Mouse (Mus musculus): ENCODE results near the gene Ipo13.

The Ipo13 gene

DNA sequence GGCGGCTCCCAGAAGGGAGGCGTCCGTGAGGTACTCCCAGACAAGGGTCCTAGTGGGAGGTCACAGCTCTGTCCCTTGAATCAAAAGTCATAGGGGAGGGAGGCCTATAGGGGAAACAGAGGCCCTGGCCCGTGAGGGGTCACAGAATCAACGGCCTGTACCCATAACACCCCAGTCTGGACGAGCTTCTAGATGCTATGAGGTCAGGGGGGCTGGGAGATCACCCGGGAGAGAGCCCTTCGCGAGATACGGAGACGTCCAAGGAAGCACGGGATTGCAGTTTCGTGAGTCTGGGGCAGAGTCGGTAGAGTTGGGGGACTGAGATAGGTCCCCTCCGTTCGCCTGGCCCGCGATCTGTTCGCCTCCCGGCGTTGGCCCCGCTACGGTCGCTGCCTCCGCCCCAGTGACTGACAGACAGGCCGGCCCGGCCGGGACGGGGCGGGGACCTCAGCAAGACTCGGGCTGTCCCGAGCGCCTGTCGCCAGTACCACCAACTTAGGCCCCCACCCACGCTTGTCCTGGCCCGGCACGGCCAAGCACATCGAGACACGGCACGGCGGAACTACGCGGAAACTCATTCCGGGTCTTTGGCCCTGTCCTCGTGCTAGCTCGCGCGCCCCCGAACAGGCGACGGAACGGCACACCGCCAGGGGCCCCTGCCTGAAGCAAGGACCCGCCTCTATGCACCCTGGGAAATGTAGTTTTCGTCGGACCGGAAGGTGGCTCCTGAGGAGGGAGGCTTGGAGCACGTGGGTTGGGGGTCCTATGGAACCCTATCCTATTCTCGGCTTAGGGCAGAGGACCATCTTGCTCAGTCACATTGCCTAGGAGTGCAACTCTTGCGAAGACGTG lies at the start of gene Ipo13:
Gene Ipo13, minus strand, starts transcription at position 409 of the 852 bp plus-strand sequence.
- DNase-seq, result peak; percentile 92

DNA sequence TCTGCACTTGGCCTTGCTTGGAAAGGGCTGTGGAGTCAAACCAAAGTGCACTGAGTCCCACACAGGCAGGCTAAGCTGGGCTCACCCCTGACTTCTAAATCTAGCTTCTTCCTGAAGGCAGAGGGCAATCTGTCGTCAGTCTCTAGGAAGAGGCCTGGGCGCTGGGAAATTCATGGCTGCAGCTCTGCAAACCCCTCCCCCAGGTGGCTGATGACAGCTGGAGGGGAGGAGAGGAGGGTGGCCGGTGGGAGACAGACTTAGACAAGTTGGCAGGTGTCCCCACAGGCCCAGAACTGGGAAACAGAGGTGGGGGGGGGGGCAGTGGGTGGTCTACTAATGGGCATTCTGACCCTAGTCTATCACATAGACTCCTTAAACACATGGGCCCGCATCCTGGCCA lies 42.7 kb upstream of the Ipo13 start:
- no peak for DNase-seq

DNA sequence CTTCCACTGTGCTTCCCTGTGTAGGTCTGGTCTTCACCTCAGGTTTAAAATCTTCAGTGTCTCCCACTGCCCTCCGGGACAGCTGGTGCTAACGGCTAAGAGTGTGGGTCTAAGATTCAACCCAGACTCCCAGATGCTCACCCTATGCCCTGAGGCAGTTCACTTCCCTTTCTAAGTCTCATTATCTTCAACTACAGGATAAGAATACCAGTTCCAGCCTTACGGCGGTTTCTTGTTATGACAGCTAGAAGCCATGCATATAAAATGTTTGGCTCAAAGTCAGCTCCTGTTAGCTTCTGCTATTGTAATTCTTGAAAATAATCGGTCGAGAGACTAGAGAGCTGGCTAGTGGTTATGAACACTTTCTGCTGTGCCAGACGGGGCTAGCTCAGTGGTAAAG lies 32.7 kb upstream of the Ipo13 start:
- no peak for DNase-seq

DNA sequence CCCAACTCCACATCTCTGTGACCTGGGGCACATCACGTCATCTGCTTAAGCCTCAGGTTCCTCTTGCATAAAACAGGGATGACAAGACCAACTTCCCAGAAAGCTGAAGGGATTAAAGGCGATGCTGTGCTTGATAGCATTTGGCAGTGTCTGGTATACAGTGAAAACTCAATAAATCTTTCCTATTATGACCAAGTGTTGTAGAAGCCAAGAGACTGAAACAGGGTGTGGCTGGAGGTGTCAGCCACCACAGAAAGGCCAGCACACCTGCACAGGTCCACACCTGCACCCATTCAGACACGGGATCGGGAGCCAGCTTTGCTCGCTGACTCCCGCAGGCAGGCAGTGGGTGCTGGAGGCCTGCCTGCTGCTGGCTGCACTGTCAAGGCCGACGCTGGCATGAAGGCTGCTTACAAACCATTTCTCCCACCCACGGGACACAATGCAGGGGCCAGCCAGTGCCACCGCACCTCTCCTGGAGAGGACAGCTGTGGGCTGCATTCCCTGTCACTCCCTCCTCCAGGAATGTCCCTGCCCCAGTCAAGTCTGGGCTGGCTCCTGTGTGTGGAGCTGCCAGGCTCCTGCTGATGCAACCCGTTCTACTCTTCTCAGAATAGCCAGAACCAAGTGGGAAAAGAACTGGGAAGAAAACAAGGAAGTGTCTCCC lies 32.0 kb upstream of the Ipo13 start:
- peak; percentile 32 for DNase-seq

DNA sequence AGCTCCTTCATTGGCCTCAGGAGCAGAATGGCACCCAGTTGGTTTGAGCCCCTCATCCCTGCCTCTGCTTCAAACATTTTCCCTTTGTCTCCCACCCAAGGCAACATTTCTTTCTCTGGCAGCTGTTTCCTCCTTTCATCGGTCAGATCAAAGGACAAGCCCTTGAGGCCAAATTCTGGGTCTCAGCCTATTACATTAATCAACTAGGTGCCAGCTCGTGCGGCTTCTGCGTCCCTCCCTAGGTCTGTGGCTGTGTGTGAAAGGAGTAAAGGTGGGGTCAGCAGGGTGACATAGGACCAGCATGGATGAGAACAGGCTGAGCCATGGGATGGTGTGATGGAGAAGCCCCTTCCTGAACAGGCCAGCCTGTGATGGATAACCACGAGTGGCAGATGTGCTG lies 28.5 kb upstream of the Ipo13 start:
- DNase-seq, result no peak

DNA sequence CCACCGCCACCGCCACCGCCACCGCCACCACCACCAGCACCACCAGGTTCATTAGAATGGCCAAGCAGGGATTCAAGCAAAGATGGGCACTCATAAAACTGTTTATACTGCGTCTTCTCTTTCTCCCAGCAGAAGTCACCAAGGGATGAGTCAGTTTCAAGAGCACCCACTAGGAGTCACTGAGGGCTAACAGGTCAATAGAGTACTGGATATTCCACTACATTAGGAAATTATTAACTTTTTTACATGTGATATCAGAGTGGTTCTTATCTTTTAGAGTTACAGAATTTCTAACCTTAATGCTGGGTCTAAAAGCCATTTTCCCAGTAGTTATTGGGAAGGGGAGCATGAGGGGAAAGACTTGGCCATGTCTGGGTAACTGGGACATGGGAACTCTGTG lies 22.2 kb upstream of the Ipo13 start:
- no peak for DNase-seq

DNA sequence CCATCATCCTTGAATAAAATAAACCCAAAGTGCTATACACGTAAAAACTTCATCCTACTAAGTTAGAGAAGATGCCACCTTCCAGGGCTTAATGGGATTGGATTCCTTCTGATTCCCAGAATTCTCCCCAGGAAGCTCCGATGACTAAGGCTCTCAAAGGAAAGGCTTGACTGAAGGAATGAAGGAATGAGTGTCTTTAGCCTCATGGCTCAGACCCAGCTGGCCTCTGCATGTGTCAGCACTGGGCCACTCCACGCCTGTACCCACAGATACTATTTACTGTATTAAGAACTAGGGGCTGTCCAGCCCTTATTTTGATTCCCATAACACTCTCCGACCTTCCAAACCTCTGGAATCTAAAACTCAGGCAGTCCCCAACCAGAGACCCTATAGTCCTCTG lies 19.3 kb upstream of the Ipo13 start:
- DNase-seq, result no peak

DNA sequence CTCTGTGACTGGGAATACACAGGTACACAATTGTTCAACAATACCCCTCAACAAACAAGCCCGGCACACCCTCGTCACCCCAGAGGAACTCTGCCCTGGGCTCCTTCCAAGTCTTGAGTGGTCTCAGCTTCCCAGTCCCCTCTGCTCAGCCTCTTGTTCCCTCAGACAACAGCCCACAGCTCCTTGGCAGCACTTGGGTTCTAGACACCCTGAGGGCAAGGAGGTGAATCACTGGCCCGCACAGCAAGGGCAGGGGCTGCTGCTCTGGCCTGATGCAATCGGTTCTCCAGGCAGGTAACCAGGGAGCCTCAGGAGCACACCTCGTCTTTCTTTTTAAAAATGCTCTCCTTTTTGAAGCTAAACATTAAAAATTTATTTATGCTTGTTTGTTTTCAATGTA lies 18.4 kb upstream of the Ipo13 start:
- DNase-seq, result no peak

DNA sequence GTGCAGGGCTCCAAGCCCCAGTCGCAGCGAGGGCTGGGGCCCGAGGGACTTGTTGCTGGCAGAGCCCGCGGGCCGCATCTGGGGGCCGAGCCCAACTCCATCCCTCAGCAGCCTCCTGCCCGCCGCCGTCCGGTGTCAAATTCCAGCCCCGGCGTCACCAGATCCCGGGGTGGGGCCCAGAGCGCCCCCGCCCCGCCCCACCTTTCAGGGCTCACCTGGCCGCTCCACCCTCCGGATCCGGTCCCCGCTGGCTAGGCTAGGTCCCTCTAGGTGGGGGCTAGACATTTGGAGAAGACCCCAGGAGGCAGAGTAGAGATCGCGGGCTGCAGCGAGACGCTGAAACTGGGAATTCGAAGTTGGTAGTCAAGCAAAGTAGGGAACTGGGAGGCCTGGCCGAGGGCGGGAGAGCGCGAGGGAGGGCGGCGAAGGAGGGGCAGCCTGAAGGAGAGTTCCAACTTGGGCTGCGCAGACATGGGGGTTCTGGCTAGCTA lies 14.6 kb upstream of the Ipo13 start, which contains the start of gene Artn:
Gene Artn, minus strand, starts transcription at position 373 of the 491 bp plus-strand sequence.
- no peak for DNase-seq

DNA sequence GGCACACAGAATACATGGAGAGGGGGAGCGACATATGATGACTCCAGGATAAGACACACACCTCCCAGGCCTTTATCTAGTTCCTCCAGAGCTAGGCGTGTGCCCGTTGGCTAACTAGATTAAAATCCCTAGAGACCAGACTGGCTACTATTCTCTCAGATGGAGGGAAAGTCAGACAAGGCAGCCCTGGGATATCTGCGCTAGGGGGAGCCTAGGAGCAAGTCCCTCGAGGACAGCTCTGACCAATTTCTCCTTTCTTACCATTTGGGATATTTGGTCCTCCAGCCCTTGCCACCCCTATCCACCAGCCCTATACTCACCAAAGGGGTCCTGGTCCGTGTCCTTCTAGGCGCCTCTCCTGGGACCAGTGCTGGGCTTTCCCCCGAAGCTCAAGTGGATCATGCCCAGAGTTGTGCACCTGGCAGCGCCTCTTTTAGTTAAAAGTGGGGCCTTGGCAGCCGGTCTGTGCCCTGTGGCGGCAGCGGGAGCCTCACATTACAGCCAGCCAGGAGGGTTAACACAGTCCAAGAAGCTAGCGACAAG lies 14.0 kb upstream of the Ipo13 start:
- DNase-seq, result no peak

DNA sequence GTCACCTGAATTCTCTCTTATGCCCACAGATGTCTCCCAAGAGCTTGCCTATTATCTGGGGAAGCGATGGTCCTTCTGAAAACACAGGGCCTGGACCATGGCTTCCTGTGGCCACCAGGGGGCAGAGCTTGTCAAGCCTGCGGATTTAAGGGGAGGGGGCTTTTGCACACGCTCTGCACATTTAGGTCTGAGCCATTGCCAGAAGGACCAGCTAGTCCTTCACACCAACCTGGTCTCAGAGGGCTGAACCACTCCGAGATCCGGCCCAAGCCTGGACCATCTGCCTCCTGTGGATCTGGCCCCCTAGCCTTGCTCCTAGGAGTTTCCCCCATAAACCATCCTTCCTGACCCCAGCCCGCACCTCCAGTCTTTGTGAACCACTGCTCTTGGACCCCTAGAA lies 13.4 kb upstream of the Ipo13 start:
- DNase-seq, result no peak

DNA sequence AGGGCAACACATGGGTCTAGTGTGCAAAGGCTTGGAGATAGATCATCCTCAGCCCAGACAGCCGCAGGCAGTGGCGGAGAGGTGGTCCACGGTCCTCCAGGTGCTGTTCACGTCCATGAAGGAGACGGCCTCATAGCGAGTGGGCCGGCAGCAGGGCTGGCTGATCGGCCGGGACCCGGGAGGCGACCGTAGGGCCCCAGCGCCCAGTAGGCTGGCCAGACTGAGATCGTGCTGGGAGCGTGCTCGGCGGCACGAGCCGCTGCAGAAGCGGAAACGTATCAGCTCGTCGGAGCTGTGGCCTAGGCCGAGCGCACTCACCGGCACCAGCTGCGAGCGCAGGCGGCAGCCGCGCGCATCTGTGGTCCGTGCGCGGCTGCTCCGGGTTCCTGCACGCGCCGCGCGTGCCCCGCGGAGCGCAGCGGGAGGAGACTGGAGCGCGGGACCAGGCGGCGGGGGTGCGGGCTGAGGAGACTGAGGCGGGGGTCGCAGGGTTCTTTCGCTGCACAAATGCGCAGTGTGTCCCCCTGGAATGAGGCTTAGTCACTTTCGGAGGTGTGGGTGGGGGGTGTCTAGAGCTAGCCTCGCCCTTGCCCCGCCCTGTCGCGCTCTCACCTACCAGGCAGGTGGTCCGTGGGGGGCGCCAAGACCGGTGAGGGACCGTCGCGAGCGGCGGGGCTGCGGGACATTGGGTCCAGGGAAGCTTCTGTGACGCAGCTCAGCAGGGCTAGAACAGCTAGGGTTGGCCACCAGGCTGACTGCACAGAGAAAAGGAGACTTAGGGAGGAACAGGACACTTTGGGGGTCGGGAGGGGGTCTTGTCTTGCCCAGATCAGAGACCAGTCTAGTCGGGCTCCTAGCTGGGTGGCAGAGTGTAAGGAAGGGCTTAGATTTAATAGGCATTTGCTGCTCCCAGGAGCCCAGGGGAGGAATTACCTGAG lies 12.0 kb upstream of the Ipo13 start:
- peak; percentile 77 for DNase-seq

DNA sequence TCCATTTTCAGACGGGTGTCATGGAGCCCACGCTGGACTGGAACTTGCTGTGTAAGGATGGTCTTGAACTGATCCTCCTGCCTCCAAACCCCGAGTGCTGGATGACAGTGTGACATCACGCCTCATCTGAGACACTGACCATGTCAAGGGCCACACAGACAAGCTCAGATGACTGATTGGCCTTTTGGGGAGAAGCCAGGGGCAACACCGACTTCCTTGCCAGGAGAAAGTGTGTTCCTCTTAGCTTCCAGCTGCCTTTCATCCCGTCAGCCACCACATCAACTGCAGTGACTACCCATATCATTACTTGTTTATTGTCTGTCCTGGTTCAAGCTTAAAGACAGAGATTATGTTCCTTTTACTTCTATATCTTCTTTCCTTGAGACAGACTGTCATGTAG lies 10.1 kb upstream of the Ipo13 start:
- no peak for DNase-seq

DNA sequence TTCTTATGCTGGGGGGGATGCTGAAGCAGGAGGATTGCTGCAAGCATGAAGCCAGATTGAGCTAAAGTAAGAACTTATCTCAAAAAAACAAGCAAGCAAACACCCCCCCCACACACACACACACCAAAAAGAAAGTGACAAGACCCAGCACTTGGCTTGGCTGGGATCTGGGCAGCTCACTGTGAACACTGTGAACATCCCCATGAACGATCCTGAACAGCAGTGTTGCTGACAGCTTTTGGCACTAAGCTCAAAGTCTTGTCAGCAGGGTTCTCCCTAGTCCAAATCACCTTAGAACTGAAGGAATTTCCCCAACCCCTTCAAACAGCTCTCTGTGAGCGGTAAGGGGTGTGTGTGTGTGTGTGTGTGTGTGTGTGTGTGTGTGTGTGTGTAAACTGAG lies 8.7 kb upstream of the Ipo13 start:
- DNase-seq, result no peak

DNA sequence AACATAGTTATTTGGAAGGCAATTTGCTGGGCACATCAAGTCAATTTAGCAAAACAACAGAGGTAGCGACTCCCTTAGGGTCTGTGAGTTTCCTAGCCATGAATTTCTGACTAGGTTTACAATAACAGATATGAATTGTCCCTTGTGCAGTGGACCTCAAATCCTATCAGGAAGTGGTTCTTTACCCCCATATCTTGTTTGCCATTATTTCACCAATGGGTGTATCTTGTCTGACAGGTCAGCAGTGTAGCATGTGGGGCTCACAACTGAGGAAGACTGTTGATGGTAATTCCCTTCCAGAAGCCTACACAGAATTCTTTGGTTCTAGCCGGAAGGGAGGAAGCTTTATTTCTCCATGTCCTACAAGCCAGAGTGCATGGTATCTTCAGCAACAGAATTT lies 6.6 kb upstream of the Ipo13 start:
- no peak for DNase-seq

DNA sequence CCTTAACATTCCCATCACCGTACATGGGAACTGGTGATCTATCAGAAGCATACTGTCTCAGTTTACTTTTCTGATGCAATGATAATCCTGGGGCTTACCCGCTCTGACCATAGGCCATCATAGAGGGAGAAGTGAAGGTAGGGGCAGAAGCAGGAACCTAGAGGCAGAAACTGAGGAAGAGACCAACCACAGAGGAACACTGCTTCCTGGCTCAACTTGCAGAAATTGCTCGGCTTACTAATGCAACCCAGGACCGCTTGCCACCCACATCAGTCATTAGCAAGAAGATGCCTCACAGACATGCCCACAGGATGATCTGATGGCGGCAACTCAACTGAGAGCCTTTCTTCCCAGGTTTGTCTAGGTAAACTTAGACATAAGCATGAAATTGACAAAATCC lies 4.0 kb upstream of the Ipo13 start:
- DNase-seq, result no peak

DNA sequence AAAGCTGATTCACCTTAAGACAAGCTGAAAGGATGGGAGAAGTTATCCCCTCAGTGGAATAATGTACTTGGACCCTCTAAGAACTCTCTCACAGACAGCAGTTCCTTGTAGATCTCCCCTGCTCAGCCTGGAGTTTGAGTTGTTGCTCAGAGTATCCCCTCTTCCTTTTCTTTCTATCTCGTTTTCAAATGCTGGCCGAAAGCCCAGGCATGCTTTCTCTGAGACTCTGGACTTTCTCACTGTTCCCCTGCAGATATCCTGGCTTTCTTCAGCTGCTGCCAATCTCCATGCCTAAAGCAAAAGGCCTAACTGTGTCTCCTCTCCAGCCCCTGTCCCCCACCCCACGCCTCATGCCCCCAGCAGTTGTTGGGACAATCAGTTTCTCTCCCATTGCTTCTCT lies 3.5 kb upstream of the Ipo13 start:
- no peak for DNase-seq

DNA sequence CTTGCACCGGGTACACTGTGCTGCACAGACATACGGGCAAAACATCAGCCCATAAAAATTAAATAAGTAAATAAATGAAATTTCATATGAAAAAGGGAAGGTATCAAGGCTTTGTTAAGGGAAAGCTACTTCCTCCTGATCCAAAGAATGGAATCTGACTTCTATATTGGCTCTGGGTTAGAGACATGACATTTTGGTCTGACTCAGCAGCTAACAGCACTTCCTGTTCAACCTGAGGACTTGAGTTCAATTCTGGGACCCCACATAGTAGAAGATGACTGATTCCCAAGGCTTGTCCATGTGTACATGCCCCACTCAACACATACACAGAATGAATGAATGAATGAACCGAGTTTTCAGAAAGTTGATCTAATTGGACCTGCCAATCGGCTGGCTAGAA lies 3.0 kb upstream of the Ipo13 start:
- DNase-seq, result no peak

DNA sequence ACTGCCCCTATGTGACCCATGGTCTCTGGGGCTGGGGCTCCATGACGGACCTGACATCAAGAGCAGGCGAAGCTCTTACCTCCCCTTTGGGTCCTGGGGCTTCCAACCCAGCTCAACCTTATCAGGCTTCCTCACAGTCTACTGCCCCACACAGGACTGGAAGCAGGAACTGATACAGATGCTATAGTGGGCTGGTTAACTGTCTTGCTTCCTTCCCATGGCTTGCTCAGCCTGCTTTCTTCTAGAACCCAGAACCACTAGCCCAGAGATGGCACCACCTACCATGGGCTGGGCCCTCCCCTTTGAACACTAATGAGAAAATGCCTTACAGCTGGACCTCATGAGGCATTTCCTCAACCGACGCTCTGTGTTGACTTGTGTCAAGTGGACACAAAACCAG lies 2.6 kb upstream of the Ipo13 start:
- no peak for DNase-seq

DNA sequence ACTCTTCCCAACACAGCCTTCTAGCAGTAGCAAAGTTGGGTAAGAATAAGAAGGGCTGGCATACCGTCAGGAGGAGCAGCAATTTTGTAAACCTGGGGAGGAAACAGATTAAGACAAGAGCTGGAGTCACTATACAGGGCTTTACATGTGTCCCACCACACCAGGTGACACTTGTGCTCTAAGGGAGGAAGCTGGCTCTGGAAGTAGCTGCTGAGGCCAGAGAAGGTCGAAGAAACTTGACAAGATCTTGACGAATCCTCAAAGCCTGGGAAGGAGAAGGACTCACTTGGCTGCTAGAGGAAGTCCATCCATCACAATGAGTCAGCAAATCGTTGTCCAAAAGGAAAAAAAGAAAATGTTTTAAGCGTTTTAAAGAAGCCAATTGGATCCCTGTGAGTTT lies 1.6 kb upstream of the Ipo13 start:
- DNase-seq, result no peak

DNA sequence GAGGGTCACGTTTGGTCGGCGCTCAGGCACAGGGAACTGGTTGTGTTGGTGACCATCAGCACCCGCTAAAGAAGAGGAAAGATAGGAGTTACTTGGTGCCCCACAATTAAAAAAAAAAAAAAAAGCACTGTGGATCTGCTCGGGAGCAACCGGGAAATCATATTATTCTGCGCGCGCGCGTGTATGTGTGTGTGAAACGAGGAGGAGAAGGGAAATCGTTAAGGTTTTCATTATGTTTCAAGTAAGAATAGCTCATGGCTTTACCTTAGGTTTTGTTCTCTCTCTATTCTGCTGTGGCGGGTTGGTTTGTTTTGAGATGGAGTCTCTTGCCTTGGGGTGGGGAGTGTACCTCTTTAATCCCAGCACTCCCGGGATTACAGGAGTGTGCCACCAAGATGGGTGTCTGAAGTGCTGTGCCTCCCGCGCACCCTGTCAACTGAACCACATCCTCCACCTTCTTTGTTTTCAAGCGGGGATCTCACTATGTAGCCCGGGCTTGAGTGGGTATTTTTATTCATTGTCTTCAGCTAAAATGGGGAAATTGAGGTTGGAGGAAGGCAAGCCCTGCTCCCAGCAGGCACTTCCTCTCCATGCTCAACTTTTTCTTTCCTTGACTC lies 798 bp upstream of the Ipo13 start:
- no peak for DNase-seq

DNA sequence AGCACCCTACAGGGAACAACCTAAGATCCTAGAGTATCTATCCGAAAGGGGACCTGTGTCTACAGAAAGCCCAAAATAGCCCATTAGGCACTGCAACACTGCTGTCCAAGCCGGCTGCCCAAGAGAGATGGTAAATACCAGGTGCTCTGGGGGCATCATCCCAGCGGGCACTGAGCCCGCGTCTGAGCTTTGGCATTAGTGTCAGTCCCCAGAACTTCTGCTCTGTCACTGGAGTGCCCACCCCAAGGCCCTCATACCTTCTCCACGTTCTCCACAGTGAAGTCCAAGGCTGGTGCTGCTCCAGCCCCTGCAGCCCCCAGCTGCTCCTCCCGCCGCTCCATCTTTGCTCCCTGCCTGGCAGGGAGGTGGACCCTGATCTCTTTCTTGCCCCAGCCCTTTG lies 768 bp downstream of the Ipo13 start:
- no peak for DNase-seq

Data from right cerebral cortex, adult 18-20 months (tissue).